Mouse (Mus musculus) kidney, postnatal 25 days (tissue): ENCODE results near the gene Ift80.
"Not testable (repeated sequence)": the region's sequence is repeated elsewhere in the genome, so short reads cannot be mapped to it uniquely, and the experiment has no call there.

Source experiments
- DNase-seq, 2 experiments: peaks; one replicate each; pipeline ENCODE4 v3.0.0; 2021; ENCODE audit warnings: mixed read lengths in 2 of 2

Ift80 gene

GRCm38 (mm10) chr3:68928619-68929018 lies 75.8 kb downstream of the Ift80 start:
- DNase-seq = no peak

- DNase-seq = no peak
These were observed 96.9 kb downstream of the Ift80 start for GRCm38 (mm10) chr3:68907509-68907908.

- DNase-seq = no peak
These were observed 99.2 kb downstream of the Ift80 start for GRCm38 (mm10) chr3:68904902-68905778.

- not testable (repeated sequence) for DNase-seq
These were observed 101.7 kb downstream of the Ift80 start for GRCm38 (mm10) chr3:68902636-68903035.

GRCm38 (mm10) chr3:68897154-68897553 lies 107.2 kb downstream of the Ift80 start:
- DNase-seq = no peak

- DNase-seq = no peak
These were observed 108.9 kb downstream of the Ift80 start for GRCm38 (mm10) chr3:68895426-68895825.

GRCm38 (mm10) chr3:68886845-68887244 lies 117.5 kb downstream of the Ift80 start:
- no peak for DNase-seq

- DNase-seq = no peak
These were observed 130.3 kb downstream of the Ift80 start for GRCm38 (mm10) chr3:68874079-68874478.

GRCm38 (mm10) chr3:68870568-68870950 lies 133.8 kb downstream of the Ift80 start:
- DNase-seq = no peak

GRCm38 (mm10) chr3:68869691-68870567 lies 134.4 kb downstream of the Ift80 start:
- peak; percentile 18 to 62 for DNase-seq

GRCm38 (mm10) chr3:68869211-68869690 lies 135.1 kb downstream of the Ift80 start, which contains the start of gene 1110032F04Rik:
Gene 1110032F04Rik, plus strand, starts transcription at chr3:68869586.
- peak; percentile 34 to 48 for DNase-seq

- no peak for DNase-seq
These were observed 152.0 kb downstream of the Ift80 start for GRCm38 (mm10) chr3:68852414-68852813.

- DNase-seq = no peak
These were observed 156.0 kb downstream of the Ift80 start for GRCm38 (mm10) chr3:68848323-68848722.

GRCm38 (mm10) chr3:68844025-68844424 lies 160.3 kb downstream of the Ift80 start:
- DNase-seq = no peak
